Mouse (Mus musculus) limb, embryonic 14.5 days (tissue): ENCODE results near the gene H2afj. TPM values are rescaled to one million over a fixed set of nuclear protein-coding genes. Genes with fewer than 3 reads are reported as not detected.
"Not testable (repeated sequence)": the region's sequence is repeated elsewhere in the genome, so short reads cannot be mapped to it uniquely, and the experiment has no call there.

ENCODE experiments used
- ATAC-seq: fragments of 200-750 bp; cut with Nextera tagmentation; 2 replicates; pipeline ENCODE4 v1.8.0; 2017; ENCODE audit warnings: low read depth, moderate number of reproducible peaks, moderate TSS enrichment; ENCODE audit not compliant: low FRiP score
- DNase-seq: peaks from one replicate; pipeline ENCODE4 v3.0.0-alpha.2; 2015; ENCODE audit warnings: low spot score
- H3K27ac ChIP-seq: fragments of 300-500 bp; sonication (generic); replicated peaks from 2 replicates; pipeline ENCODE4 v1.5.1; 2014; ENCODE audit warnings: low read depth, mild to moderate bottlenecking, low read length, moderate library complexity, mixed read lengths
- H3K27me3 ChIP-seq: fragments of 300-500 bp; sonication (generic); 2 replicates; pipeline ENCODE4 v1.6.1; 2014; ENCODE audit warnings: low read length, mixed read lengths; ENCODE audit not compliant: control insufficient read depth, insufficient read depth
- H3K36me3 ChIP-seq: fragments of 300-500 bp; sonication (generic); 2 replicates; pipeline ENCODE4 v1.6.1; 2014; ENCODE audit warnings: mild to moderate bottlenecking, low read length, moderate library complexity, mixed read lengths; ENCODE audit not compliant: control insufficient read depth, insufficient read depth
- H3K4me1 ChIP-seq: fragments of 300-500 bp; sonication (generic); 2 replicates; pipeline ENCODE4 v1.6.1; 2014; ENCODE audit warnings: antibody characterized with exemption, low read length, mixed read lengths; ENCODE audit not compliant: control insufficient read depth, insufficient read depth
- H3K4me2 ChIP-seq: fragments of 300-500 bp; sonication (generic); replicated peaks from 2 replicates; pipeline ENCODE4 v1.6.1; 2014; ENCODE audit warnings: low read depth, mild to moderate bottlenecking, low read length, moderate library complexity; ENCODE audit not compliant: severe bottlenecking
- H3K4me3 ChIP-seq: fragments of 300-500 bp; sonication (generic); replicated peaks from 2 replicates; pipeline ENCODE4 v1.5.1; 2014; ENCODE audit warnings: low read length
- H3K9ac ChIP-seq: fragments of 300-500 bp; sonication (generic); 2 replicates; pipeline ENCODE4 v1.6.1; 2014; ENCODE audit warnings: mild to moderate bottlenecking, low read depth, low read length, moderate library complexity; ENCODE audit not compliant: severe bottlenecking
- H3K9me3 ChIP-seq: fragments of 300-500 bp; sonication (generic); 2 replicates; pipeline ENCODE4 v1.6.1; 2016; ENCODE audit warnings: low read length; ENCODE audit not compliant: control insufficient read depth
- POLR2A ChIP-seq: fragments of 200-500 bp; IDR thresholded peaks from 2 replicates; pipeline ENCODE4 v1.8.0; 2012; ENCODE audit warnings: inconsistent platforms, mild to moderate bottlenecking, moderate library complexity, borderline replicate concordance; ENCODE audit not compliant: insufficient read depth, insufficient read length; ENCODE audit errors: extremely low read depth
- WGBS: fragments of 180-500 bp; shearing (Covaris S2); extraction: QIAGEN DNeasy Blood & Tissue Kit; methylation state at CpG from one replicate; pipeline ENCODE4 v1.1.7; 2014; 5-methylcytosine and 5-hydroxymethylcytosine counted together
- polyA plus RNA-seq, 2 experiments: library from polyadenylated mRNA; depleted of rRNA in 1 of 2; stranded (reverse) in 1 of 2; unstranded in 1 of 2; fragments of >200 nt; fragmentation: Nextera tagmentation in 1 of 2; extraction: Ambion mirVana in 1 of 2; gene quantifications; 2 replicates each; pipeline versions ENCODE4 v1.2.1 to v1.2.3; 2012 to 2014

Gene H2afj
- polyA plus RNA-seq, 2 experiments, result 82.9 to 114 TPM

GRCm38 (mm10) chr6:136793831-136794525 lies 14.1 kb upstream of the H2afj start:
- WGBS, result under 1% methylated on average over 22 of the region's 24 CpGs
- Histone ChIP-seq H3K4me3 (peak overlapping the region; percentile 36), H3K9ac (peak overlapping the region; percentile 52), H3K4me2 (peak overlapping the region; percentile 80), H3K4me1 (peaks cover 9% of the 10 kb centered on the region; the same call in 1 of the 2 replicates), H3K27ac (no peak overlapping the region), H3K27me3 (no peaks in the 10 kb centered on the region), H3K9me3 (no peaks in the 10 kb centered on the region), H3K36me3 (no peaks in the 10 kb centered on the region)
- DNase-seq, result no peak
- TF ChIP-seq POLR2A, result no peak
- 0 out of 2 replicates have a peak, but pooled peaks have one; percentile 25 for ATAC-seq

- peaks cover 9% of the 10 kb centered on the region; the same call in 1 of the 2 replicates for H3K4me1 ChIP-seq
- H3K9me3 ChIP-seq, result no peaks in the 10 kb centered on the region
- 61% methylated on average over 1 of the region's 1 CpGs for WGBS
- H3K27me3 ChIP-seq, result no peaks in the 10 kb centered on the region
- no peak overlapping the region for H3K9ac ChIP-seq
- H3K27ac ChIP-seq, result no peak overlapping the region
- H3K4me3 ChIP-seq, result no peak overlapping the region
- TF ChIP-seq POLR2A, result no peak
- DNase-seq (no peak), ATAC-seq (no peak)
- H3K4me2 ChIP-seq, result no peak overlapping the region
- no peaks in the 10 kb centered on the region for H3K36me3 ChIP-seq
These were observed 12.9 kb upstream of the H2afj start for GRCm38 (mm10) chr6:136795110-136795509.

GRCm38 (mm10) chr6:136795850-136796249 lies 12.2 kb upstream of the H2afj start:
- Histone ChIP-seq H3K36me3 (no peaks in the 10 kb centered on the region), H3K27me3 (no peaks in the 10 kb centered on the region), H3K9me3 (no peaks in the 10 kb centered on the region), H3K4me1 (peaks cover 9% of the 10 kb centered on the region; the same call in 1 of the 2 replicates), H3K4me2 (no peak overlapping the region), H3K27ac (no peak overlapping the region), H3K4me3 (no peak overlapping the region), H3K9ac (no peak overlapping the region)
- ATAC-seq (no peak), DNase-seq (no peak)
- 70% methylated on average over 6 of the region's 6 CpGs for WGBS
- no peak for TF ChIP-seq POLR2A

- WGBS, result 89% methylated on average over 3 of the region's 3 CpGs
- not testable (repeated sequence) for H3K9me3 ChIP-seq
These were observed 10.0 kb upstream of the H2afj start for GRCm38 (mm10) chr6:136797874-136798693.

GRCm38 (mm10) chr6:136800710-136801109 lies 7.3 kb upstream of the H2afj start:
- no peak overlapping the region for H3K4me3 ChIP-seq
- no peak overlapping the region for H3K9ac ChIP-seq
- peaks cover 9% of the 10 kb centered on the region for H3K4me1 ChIP-seq
- no peak overlapping the region for H3K27ac ChIP-seq
- H3K36me3 ChIP-seq, result no peaks in the 10 kb centered on the region
- no peak overlapping the region for H3K4me2 ChIP-seq
- WGBS, result 93% methylated on average over 8 of the region's 8 CpGs
- no peaks in the 10 kb centered on the region for H3K27me3 ChIP-seq
- H3K9me3 ChIP-seq, result no peaks in the 10 kb centered on the region
- TF ChIP-seq POLR2A, result no peak
- DNase-seq (no peak), ATAC-seq (no peak)

More at GRCm38 (mm10) chr6:136797874-136798693, 10.0 kb upstream of the H2afj start:
- H3K9ac ChIP-seq, DNase-seq, H3K27me3 ChIP-seq, H3K36me3 ChIP-seq, H3K27ac ChIP-seq, H3K4me3 ChIP-seq, H3K4me2 ChIP-seq, ATAC-seq: not testable (repeated sequence)
- H3K4me1 ChIP-seq, result peaks cover 11% of the 10 kb centered on the region
